Mouse (Mus musculus): ENCODE data around the gene Top2b. TPM values are rescaled to one million over a fixed set of nuclear protein-coding genes. Genes with fewer than 3 reads are reported as not detected.
A peak's percentile ranks its signal among the peaks of the same experiment; 100 is the strongest.

Top2b gene
- 80.2 and 80.5 TPM in 2 replicates for polyA plus RNA-seq (2014; fragmentation: Nextera tagmentation; extraction: Ambion mirVana)

- Histone ChIP-seq H3K27ac (replicated peaks; ENCODE audit: low read depth, low read length) (peak within 1 kb of the TSS; percentile 99), H3K36me3 (ENCODE audit: control insufficient read depth, insufficient read depth, low read length) (no peaks in the 10 kb centered on the region), H3K9me3 (ENCODE audit: control insufficient read depth, low read length) (no peaks in the 10 kb centered on the region), H3K4me3 (ENCODE audit: low read depth, low read length) (peak within 1 kb of the TSS; percentile 94), H3K4me1 (ENCODE audit: control insufficient read depth, insufficient read depth, low read length) (peaks cover 17% of the 10 kb centered on the region), H3K4me2 (ENCODE audit: low read depth, low read length) (peak within 1 kb of the TSS; percentile 72), H3K9ac (ENCODE audit: low read depth, low read length) (peak within 1 kb of the TSS; percentile 99), H3K27me3 (replicated peaks; ENCODE audit: control insufficient read depth, insufficient read depth, low read length) (no peaks in the 10 kb centered on the region)
- peak; percentile 98 for DNase-seq (ENCODE audit: low spot score)
- WGBS, result under 1% methylated on average over 29 of the region's 32 CpGs
- ATAC-seq (ENCODE audit: low read depth), result peak; percentile 99
Measured at GRCm38 (mm10) chr14:16364878-16365337, at the start of gene Top2b. TSS of gene Top2b (plus strand) at chr14:16365179.

- ATAC-seq (ENCODE audit: low read depth) (no peak), DNase-seq (ENCODE audit: low spot score) (no peak)
- H3K4me1 ChIP-seq (ENCODE audit: control insufficient read depth, insufficient read depth, low read length), result no peaks in the 10 kb centered on the region
- no peak overlapping the region for H3K9ac ChIP-seq (ENCODE audit: low read depth, low read length)
- no peak overlapping the region for H3K4me3 ChIP-seq (ENCODE audit: low read depth, low read length)
- H3K27ac ChIP-seq (replicated peaks; ENCODE audit: low read depth, low read length), result no peak overlapping the region
- H3K27me3 ChIP-seq (replicated peaks; ENCODE audit: control insufficient read depth, insufficient read depth, low read length), result no peaks in the 10 kb centered on the region
- H3K36me3 ChIP-seq (ENCODE audit: control insufficient read depth, insufficient read depth, low read length), result no peaks in the 10 kb centered on the region
- 63% methylated on average over 1 of the region's 1 CpGs for WGBS
- H3K9me3 ChIP-seq (ENCODE audit: control insufficient read depth, low read length), result no peaks in the 10 kb centered on the region
- no peak overlapping the region for H3K4me2 ChIP-seq (ENCODE audit: low read depth, low read length)
Measured at GRCm38 (mm10) chr14:16316715-16317114, 48.3 kb upstream of the Top2b start.

GRCm38 (mm10) chr14:16319818-16320217 lies 45.2 kb upstream of the Top2b start:
- H3K27me3 ChIP-seq (replicated peaks; ENCODE audit: control insufficient read depth, insufficient read depth, low read length), result no peaks in the 10 kb centered on the region
- ATAC-seq (ENCODE audit: low read depth), result no peak
- 84% methylated on average over 2 of the region's 2 CpGs for WGBS

GRCm38 (mm10) chr14:16324394-16324793 lies 40.6 kb upstream of the Top2b start:
- no peak overlapping the region for H3K4me3 ChIP-seq (ENCODE audit: low read depth, low read length)
- WGBS, result 74% methylated on average over 4 of the region's 4 CpGs
- no peak overlapping the region; the same call in 1 of the 2 replicates for H3K27ac ChIP-seq (replicated peaks; ENCODE audit: low read depth, low read length)
- no peaks in the 10 kb centered on the region for H3K9me3 ChIP-seq (ENCODE audit: control insufficient read depth, low read length)
- H3K27me3 ChIP-seq (replicated peaks; ENCODE audit: control insufficient read depth, insufficient read depth, low read length), result no peaks in the 10 kb centered on the region
- no peak overlapping the region for H3K4me2 ChIP-seq (ENCODE audit: low read depth, low read length)
- no peak overlapping the region for H3K9ac ChIP-seq (ENCODE audit: low read depth, low read length)
- DNase-seq (ENCODE audit: low spot score), result peak; percentile 85
- peak; percentile 56; the same call in 1 of the 2 replicates for ATAC-seq (ENCODE audit: low read depth)
- H3K36me3 ChIP-seq (ENCODE audit: control insufficient read depth, insufficient read depth, low read length), result no peaks in the 10 kb centered on the region
- H3K4me1 ChIP-seq (ENCODE audit: control insufficient read depth, insufficient read depth, low read length), result peaks cover 12% of the 10 kb centered on the region

More at GRCm38 (mm10) chr14:16319818-16320217, 45.2 kb upstream of the Top2b start:
- Histone ChIP-seq H3K4me1 (ENCODE audit: control insufficient read depth, insufficient read depth, low read length) (no peaks in the 10 kb centered on the region), H3K27ac (replicated peaks; ENCODE audit: low read depth, low read length) (no peak overlapping the region), H3K9ac (ENCODE audit: low read depth, low read length) (no peak overlapping the region), H3K9me3 (ENCODE audit: control insufficient read depth, low read length) (no peaks in the 10 kb centered on the region), H3K36me3 (ENCODE audit: control insufficient read depth, insufficient read depth, low read length) (no peaks in the 10 kb centered on the region), H3K4me2 (ENCODE audit: low read depth, low read length) (no peak overlapping the region), H3K4me3 (ENCODE audit: low read depth, low read length) (no peak overlapping the region)
- no peak for DNase-seq (ENCODE audit: low spot score)

- Histone ChIP-seq H3K4me2 (ENCODE audit: low read depth, low read length) (no peak overlapping the region), H3K9ac (ENCODE audit: low read depth, low read length) (no peak overlapping the region), H3K9me3 (ENCODE audit: control insufficient read depth, low read length) (no peaks in the 10 kb centered on the region), H3K4me1 (ENCODE audit: control insufficient read depth, insufficient read depth, low read length) (peaks cover 12% of the 10 kb centered on the region), H3K36me3 (ENCODE audit: control insufficient read depth, insufficient read depth, low read length) (no peaks in the 10 kb centered on the region), H3K27ac (replicated peaks; ENCODE audit: low read depth, low read length) (no peak overlapping the region), H3K4me3 (ENCODE audit: low read depth, low read length) (no peak overlapping the region), H3K27me3 (replicated peaks; ENCODE audit: control insufficient read depth, insufficient read depth, low read length) (no peaks in the 10 kb centered on the region)
- no peak for DNase-seq (ENCODE audit: low spot score)
- WGBS, result 40% methylated on average over 1 of the region's 1 CpGs
- ATAC-seq (ENCODE audit: low read depth), result no peak
Measured at GRCm38 (mm10) chr14:16325208-16325607, 39.8 kb upstream of the Top2b start.

- H3K4me3 ChIP-seq (ENCODE audit: low read depth, low read length), result no peak overlapping the region
- 0 out of 2 replicates have a peak overlapping the region, but pooled peaks have one; percentile 7 for H3K4me2 ChIP-seq (ENCODE audit: low read depth, low read length)
- peaks cover 12% of the 10 kb centered on the region for H3K4me1 ChIP-seq (ENCODE audit: control insufficient read depth, insufficient read depth, low read length)
- H3K9ac ChIP-seq (ENCODE audit: low read depth, low read length), result no peak overlapping the region
- H3K36me3 ChIP-seq (ENCODE audit: control insufficient read depth, insufficient read depth, low read length), result no peaks in the 10 kb centered on the region
- no peaks in the 10 kb centered on the region for H3K27me3 ChIP-seq (replicated peaks; ENCODE audit: control insufficient read depth, insufficient read depth, low read length)
- DNase-seq (ENCODE audit: low spot score) (peak; percentile 91), ATAC-seq (ENCODE audit: low read depth) (peak; percentile 92)
- H3K27ac ChIP-seq (replicated peaks; ENCODE audit: low read depth, low read length), result peak overlapping the region; percentile 76
- WGBS, result 0% methylated on average over 2 of the region's 2 CpGs
- H3K9me3 ChIP-seq (ENCODE audit: control insufficient read depth, low read length), result no peaks in the 10 kb centered on the region
Measured at GRCm38 (mm10) chr14:16328531-16328930, 36.4 kb upstream of the Top2b start.

- H3K9me3 ChIP-seq (ENCODE audit: control insufficient read depth, low read length), result no peaks in the 10 kb centered on the region
- H3K4me1 ChIP-seq (ENCODE audit: control insufficient read depth, insufficient read depth, low read length), result peaks cover 12% of the 10 kb centered on the region
- H3K27ac ChIP-seq (replicated peaks; ENCODE audit: low read depth, low read length), result peak overlapping the region; percentile 76
- no peak for DNase-seq (ENCODE audit: low spot score)
- 29% methylated on average over 5 of the region's 5 CpGs for WGBS
- no peak overlapping the region for H3K9ac ChIP-seq (ENCODE audit: low read depth, low read length)
- peak; percentile 31; the same call in 1 of the 2 replicates for ATAC-seq (ENCODE audit: low read depth)
- no peaks in the 10 kb centered on the region for H3K27me3 ChIP-seq (replicated peaks; ENCODE audit: control insufficient read depth, insufficient read depth, low read length)
- no peaks in the 10 kb centered on the region for H3K36me3 ChIP-seq (ENCODE audit: control insufficient read depth, insufficient read depth, low read length)
- 0 out of 2 replicates have a peak overlapping the region, but pooled peaks have one; percentile 7 for H3K4me2 ChIP-seq (ENCODE audit: low read depth, low read length)
- no peak overlapping the region for H3K4me3 ChIP-seq (ENCODE audit: low read depth, low read length)
Measured at GRCm38 (mm10) chr14:16328959-16329480, 36.0 kb upstream of the Top2b start.

- WGBS, result 63% methylated on average over 3 of the region's 3 CpGs
- H3K36me3 ChIP-seq (ENCODE audit: control insufficient read depth, insufficient read depth, low read length), result no peaks in the 10 kb centered on the region
- DNase-seq (ENCODE audit: low spot score) (no peak), ATAC-seq (ENCODE audit: low read depth) (no peak)
- H3K4me3 ChIP-seq (ENCODE audit: low read depth, low read length), result no peak overlapping the region
- no peak overlapping the region for H3K4me2 ChIP-seq (ENCODE audit: low read depth, low read length)
- no peak overlapping the region for H3K27ac ChIP-seq (replicated peaks; ENCODE audit: low read depth, low read length)
- H3K27me3 ChIP-seq (replicated peaks; ENCODE audit: control insufficient read depth, insufficient read depth, low read length), result no peaks in the 10 kb centered on the region
- H3K4me1 ChIP-seq (ENCODE audit: control insufficient read depth, insufficient read depth, low read length), result peaks cover 12% of the 10 kb centered on the region
- no peak overlapping the region for H3K9ac ChIP-seq (ENCODE audit: low read depth, low read length)
- H3K9me3 ChIP-seq (ENCODE audit: control insufficient read depth, low read length), result no peaks in the 10 kb centered on the region
Measured at GRCm38 (mm10) chr14:16329756-16330155, 35.2 kb upstream of the Top2b start.

- Histone ChIP-seq H3K4me3 (ENCODE audit: low read depth, low read length) (no peak overlapping the region), H3K27ac (replicated peaks; ENCODE audit: low read depth, low read length) (no peak overlapping the region), H3K9me3 (ENCODE audit: control insufficient read depth, low read length) (no peaks in the 10 kb centered on the region), H3K27me3 (replicated peaks; ENCODE audit: control insufficient read depth, insufficient read depth, low read length) (no peaks in the 10 kb centered on the region), H3K4me1 (ENCODE audit: control insufficient read depth, insufficient read depth, low read length) (peaks cover 2% of the 10 kb centered on the region; the same call in 1 of the 2 replicates), H3K9ac (ENCODE audit: low read depth, low read length) (no peak overlapping the region), H3K36me3 (ENCODE audit: control insufficient read depth, insufficient read depth, low read length) (no peaks in the 10 kb centered on the region), H3K4me2 (ENCODE audit: low read depth, low read length) (no peak overlapping the region)
- DNase-seq (ENCODE audit: low spot score) (no peak), ATAC-seq (ENCODE audit: low read depth) (no peak)
- 87% methylated on average over 3 of the region's 3 CpGs for WGBS
Measured at GRCm38 (mm10) chr14:16334260-16334659, 30.7 kb upstream of the Top2b start.
